Mouse (Mus musculus) G1E (cell line): ENCODE data around the gene Eif4a2.

ENCODE experiments used
- CTCF ChIP-seq: IDR thresholded peaks from 2 replicates; pipeline ENCODE4 v1.5.1; 2012; ENCODE audit warnings: low read depth, low read length, inconsistent platforms, mixed read lengths
- GATA1 ChIP-seq: IDR thresholded peaks from 2 replicates; pipeline ENCODE4 v1.6.1; 2012; ENCODE audit warnings: borderline replicate concordance, low read length, inconsistent platforms, mixed read lengths
- GATA2 ChIP-seq: IDR thresholded peaks from 2 replicates; pipeline ENCODE4 v1.6.1; 2012; ENCODE audit warnings: low read depth, low read length, inconsistent platforms, borderline replicate concordance
- POLR2AphosphoS5 ChIP-seq: IDR thresholded peaks from 2 replicates; pipeline ENCODE4 v1.6.1; 2012; ENCODE audit warnings: low read depth, low read length, inconsistent platforms; ENCODE audit not compliant: insufficient replicate concordance
- TAL1 ChIP-seq: conservative IDR thresholded peaks from 2 replicates; pipeline ENCODE4 v1.6.1; 2012; ENCODE audit warnings: low read depth, low read length, inconsistent platforms, mixed read lengths

- TF ChIP-seq CTCF (no peak), GATA2 (no peak), GATA1 (no peak), POLR2AphosphoS5 (no peak), TAL1 (no peak)
These were observed 15.9 kb downstream of the Eif4a2 start for GRCm38 (mm10) chr16:23123104-23123503.
